Mouse (Mus musculus) gastrocnemius, postnatal 4 days (tissue): ENCODE results near the gene Socs4. TPM values are rescaled to one million over a fixed set of nuclear protein-coding genes. Genes with fewer than 3 reads are reported as not detected.

ENCODE experiments used
- DNase-seq, 2 experiments: peaks; one replicate each; pipeline ENCODE4 v3.0.0; 2021 to 2022; ENCODE audit warnings: low spot score in 2 of 2, mixed read lengths in 2 of 2
- long read RNA-seq, 2 experiments: library from polyadenylated mRNA; stranded (forward); transcript quantifications; one replicate each; pipeline ENCODE4 v2.0.0; 2021
- total RNA-seq, 2 experiments: library from RNA; stranded (reverse); gene quantifications; 2 replicates each; pipeline ENCODE4 v1.2.3; 2021

The Socs4 gene
- 10 to 100 TPM; 12.3 to 13.7 TPM for total RNA-seq
- long read RNA-seq, experiment 1, full-length matches to known transcripts = 6 of 9 reads
- long read RNA-seq, experiment 1, partial matches to known transcripts = 0 of 9 reads
- long read RNA-seq, experiment 1, other reads (novel, unspliced or antisense) = 3 of 9 reads
- long read RNA-seq, experiment 2, full-length matches to known transcripts = 3 of 3 reads
- long read RNA-seq, experiment 2, partial matches to known transcripts = 0 of 3 reads
- long read RNA-seq, experiment 2, other reads (novel, unspliced or antisense) = 0 of 3 reads

- DNase-seq = peak; percentile 92 to 96
Measured at GRCm38 (mm10) chr14:47276637-47277393, at the start of gene Socs4, which contains the start of gene Wdhd1. Gene Socs4, plus strand, starts transcription at chr14:47276931. Gene Wdhd1, minus strand, starts transcription at chr14:47276857.

GRCm38 (mm10) chr14:47229796-47230376 lies 46.8 kb upstream of the Socs4 start:
- no peak for DNase-seq

- DNase-seq = no peak
Measured at GRCm38 (mm10) chr14:47233602-47234001, 43.1 kb upstream of the Socs4 start.

- DNase-seq = no peak
Measured at GRCm38 (mm10) chr14:47234032-47234431, 42.7 kb upstream of the Socs4 start.

GRCm38 (mm10) chr14:47234526-47235250 lies 42.0 kb upstream of the Socs4 start:
- no peak for DNase-seq

- no peak for DNase-seq
Measured at GRCm38 (mm10) chr14:47236491-47236890, 40.2 kb upstream of the Socs4 start.

- DNase-seq = no peak
Measured at GRCm38 (mm10) chr14:47237286-47237685, 39.4 kb upstream of the Socs4 start.

- DNase-seq = no peak
Measured at GRCm38 (mm10) chr14:47240600-47240999, 36.1 kb upstream of the Socs4 start.

GRCm38 (mm10) chr14:47241046-47241445 lies 35.7 kb upstream of the Socs4 start:
- no peak for DNase-seq

- DNase-seq = no peak
Measured at GRCm38 (mm10) chr14:47242753-47243152, 34.0 kb upstream of the Socs4 start.

- no peak for DNase-seq
Measured at GRCm38 (mm10) chr14:47249839-47250238, 26.9 kb upstream of the Socs4 start.

- no peak for DNase-seq
Measured at GRCm38 (mm10) chr14:47264866-47265265, 11.9 kb upstream of the Socs4 start.

GRCm38 (mm10) chr14:47265829-47266228 lies 10.9 kb upstream of the Socs4 start:
- no peak for DNase-seq

- no peak for DNase-seq
Measured at GRCm38 (mm10) chr14:47269056-47269455, 7.7 kb upstream of the Socs4 start.

GRCm38 (mm10) chr14:47269706-47270105 lies 7.0 kb upstream of the Socs4 start:
- no peak for DNase-seq

- DNase-seq = no peak
Measured at GRCm38 (mm10) chr14:47273751-47274150, 3.0 kb upstream of the Socs4 start.

GRCm38 (mm10) chr14:47275417-47275816 lies 1.3 kb upstream of the Socs4 start:
- no peak for DNase-seq

- DNase-seq = peak in 1 of 2 experiments; percentile 11
Measured at GRCm38 (mm10) chr14:47276036-47276603, 611 bp upstream of the Socs4 start.

- no peak for DNase-seq
Measured at GRCm38 (mm10) chr14:47279058-47279457, 2.3 kb downstream of the Socs4 start.

- DNase-seq = no peak
Measured at GRCm38 (mm10) chr14:47281535-47281934, 4.8 kb downstream of the Socs4 start.

GRCm38 (mm10) chr14:47283568-47283967 lies 6.8 kb downstream of the Socs4 start:
- DNase-seq = no peak
